Mouse (Mus musculus): ENCODE measurements around the gene Olfr1388. TPM values are rescaled to one million over a fixed set of nuclear protein-coding genes. Genes with fewer than 3 reads are reported as not detected.
A peak's percentile ranks its signal among the peaks of the same experiment; 100 is the strongest.
"Not testable (repeated sequence)": the region's sequence is repeated elsewhere in the genome, so short reads cannot be mapped to it uniquely, and the experiment has no call there.

Gene Olfr1388
- total and polyA plus RNA-seq, 3 experiments = 0.15 to 974 TPM; not detected in 1

GRCm38 (mm10) chr11:49425257-49425927 lies 11.0 kb upstream of the Olfr1388 start:
- no peak overlapping the region for H3K9ac ChIP-seq (ENCODE audit: control insufficient read depth, low read depth, low read length, poor library complexity, severe bottlenecking)
- DNase-seq (ENCODE audit: low read depth, low spot score) = no peak
- H3K36me3 ChIP-seq (ENCODE audit: control insufficient read depth in 1 of 2, insufficient read depth in 2 of 2, low read length in 2 of 2) = no peaks in the 10 kb centered on the region
- no peaks in the 10 kb centered on the region for H3K27me3 ChIP-seq (ENCODE audit: control insufficient read depth in 1 of 2, insufficient read depth in 2 of 2, low read length in 2 of 2)
- no peaks in the 10 kb centered on the region for H3K79me2 ChIP-seq (ENCODE audit: control insufficient read depth, insufficient read depth, low read length, poor library complexity)
- H3K4me1 ChIP-seq (ENCODE audit: control insufficient read depth in 1 of 2, insufficient read depth in 2 of 2, low read length in 2 of 2) = no peaks in the 10 kb centered on the region
- no peak overlapping the region for H3K4me3 ChIP-seq (ENCODE audit: control insufficient read depth in 1 of 2, insufficient read depth in 1 of 2, low read depth in 2 of 2, low read length in 2 of 2)
- TF ChIP-seq MAFK (IDR thresholded peaks at IDR 0.05; ENCODE audit: borderline replicate concordance, low read depth, low read length) = no peak
- TF ChIP-seq RCOR1 (IDR thresholded peaks at IDR 0.05; ENCODE audit: low read depth, low read length) = peak; percentile 32; the same call in 1 of the 2 replicates
- no peak overlapping the region for H3K27ac ChIP-seq (ENCODE audit: control insufficient read depth, low read depth, low read length)
- H3K9me3 ChIP-seq (replicated peaks; ENCODE audit: insufficient read depth, low read length) = no peaks in the 10 kb centered on the region

GRCm38 (mm10) chr11:49429641-49430040 lies 6.8 kb upstream of the Olfr1388 start:
- TF ChIP-seq ZC3H11A (IDR thresholded peaks at IDR 0.05; ENCODE audit: low read depth, low read length) (no peak), USF1 (IDR thresholded peaks at IDR 0.05; ENCODE audit: low read depth, low read length) (no peak), POLR2AphosphoS2 (IDR thresholded peaks at IDR 0.05; ENCODE audit: low read length) (no peak), ZNF384 (IDR thresholded peaks at IDR 0.05; ENCODE audit: low read depth, low read length) (no peak), E2F4 (IDR thresholded peaks at IDR 0.05; ENCODE audit: borderline replicate concordance, low read depth, low read length) (no peak)
- H3K27me3 ChIP-seq (ENCODE audit: control insufficient read depth in 1 of 2, insufficient read depth in 2 of 2, low read length in 2 of 2) = no peaks in the 10 kb centered on the region

GRCm38 (mm10) chr11:49455043-49455442 lies 18.6 kb downstream of the Olfr1388 start, which contains the start of gene Olfr1387:
TSS of gene Olfr1387 (plus strand) at chr11:49455343.
- Histone ChIP-seq H3K9ac (ENCODE audit: control insufficient read depth, low read depth, low read length, poor library complexity, severe bottlenecking) (no peak within 1 kb of the TSS), H3K9me3 (replicated peaks; ENCODE audit: insufficient read depth, low read length) (no peaks in the 10 kb centered on the region), H3K79me2 (ENCODE audit: control insufficient read depth, insufficient read depth, low read length, poor library complexity) (no peaks in the 10 kb centered on the region), H3K4me3 (ENCODE audit: control insufficient read depth in 1 of 2, insufficient read depth in 1 of 2, low read depth in 2 of 2, low read length in 2 of 2) (no peak within 1 kb of the TSS), H3K4me1 (ENCODE audit: control insufficient read depth in 1 of 2, insufficient read depth in 2 of 2, low read length in 2 of 2) (no peaks in the 10 kb centered on the region), H3K27ac (ENCODE audit: control insufficient read depth, low read depth, low read length) (no peak within 1 kb of the TSS), H3K36me3 (ENCODE audit: control insufficient read depth in 1 of 2, insufficient read depth in 2 of 2, low read length in 2 of 2) (no peaks in the 10 kb centered on the region), H3K27me3 (ENCODE audit: control insufficient read depth in 1 of 2, insufficient read depth in 2 of 2, low read length in 2 of 2) (no peaks in the 10 kb centered on the region)
- no peak for DNase-seq (ENCODE audit: low read depth, low spot score)
- TF ChIP-seq MAZ (IDR thresholded peaks at IDR 0.05; ENCODE audit: low read depth, low read length) (no peak), POLR2AphosphoS5 (IDR thresholded peaks at IDR 0.05; ENCODE audit: borderline replicate concordance, low read depth, low read length) (no peak), BHLHE40 (IDR thresholded peaks at IDR 0.05; ENCODE audit: borderline replicate concordance, low read depth, low read length) (no peak), NELFE (IDR thresholded peaks at IDR 0.05; ENCODE audit: low read depth, low read length) (no peak), TBP (IDR thresholded peaks at IDR 0.05; ENCODE audit: low read depth, low read length) (no peak), ZKSCAN1 (IDR thresholded peaks at IDR 0.05; ENCODE audit: low read depth, low read length) (no peak), MYC (IDR thresholded peaks at IDR 0.05; ENCODE audit: low read depth, low read length) (no peak)

More at GRCm38 (mm10) chr11:49429641-49430040, 6.8 kb upstream of the Olfr1388 start:
- Histone ChIP-seq H3K79me2 (ENCODE audit: control insufficient read depth, insufficient read depth, low read length, poor library complexity) (no peaks in the 10 kb centered on the region), H3K27ac (ENCODE audit: control insufficient read depth, low read depth, low read length) (no peak overlapping the region), H3K9ac (ENCODE audit: control insufficient read depth, low read depth, low read length, poor library complexity, severe bottlenecking) (no peak overlapping the region), H3K4me1 (ENCODE audit: control insufficient read depth in 1 of 2, insufficient read depth in 2 of 2, low read length in 2 of 2) (no peaks in the 10 kb centered on the region), H3K9me3 (replicated peaks; ENCODE audit: insufficient read depth, low read length) (no peaks in the 10 kb centered on the region), H3K4me3 (ENCODE audit: control insufficient read depth in 1 of 2, insufficient read depth in 1 of 2, low read depth in 2 of 2, low read length in 2 of 2) (no peak overlapping the region), H3K36me3 (ENCODE audit: control insufficient read depth in 1 of 2, insufficient read depth in 2 of 2, low read length in 2 of 2) (no peaks in the 10 kb centered on the region)
- DNase-seq (ENCODE audit: low read depth, low spot score) = no peak

- H3K79me2 ChIP-seq (ENCODE audit: control insufficient read depth, insufficient read depth, low read length, poor library complexity); H3K36me3 ChIP-seq (ENCODE audit: control insufficient read depth in 1 of 2, insufficient read depth in 2 of 2, low read length in 2 of 2); DNase-seq (ENCODE audit: low read depth, low spot score); H3K9ac ChIP-seq (ENCODE audit: control insufficient read depth, low read depth, low read length, poor library complexity, severe bottlenecking); H3K27me3 ChIP-seq (ENCODE audit: control insufficient read depth in 1 of 2, insufficient read depth in 2 of 2, low read length in 2 of 2); H3K4me1 ChIP-seq (ENCODE audit: control insufficient read depth in 1 of 2, insufficient read depth in 2 of 2, low read length in 2 of 2); H3K9me3 ChIP-seq (replicated peaks; ENCODE audit: insufficient read depth, low read length); H3K27ac ChIP-seq (ENCODE audit: control insufficient read depth, low read depth, low read length); H3K4me3 ChIP-seq (ENCODE audit: control insufficient read depth in 1 of 2, insufficient read depth in 1 of 2, low read depth in 2 of 2, low read length in 2 of 2): not testable (repeated sequence)
Measured at GRCm38 (mm10) chr11:49464746-49465145, 28.3 kb downstream of the Olfr1388 start, which contains the start of gene Olfr1386. TSS of gene Olfr1386 (plus strand) at chr11:49465046.
